Mouse (Mus musculus): ENCODE data around the gene Ggta1. TPM values are rescaled to one million over a fixed set of nuclear protein-coding genes. Genes with fewer than 3 reads are reported as not detected.

Gene Ggta1
- polyA plus RNA-seq, 1 experiment from 2014 or later: 6.4 TPM

Other genes starting within 250 kb of the Ggta1 start
- gene Gsn, start 206.9 kb downstream of the Ggta1 start, polyA plus RNA-seq (2016; fragmentation: Nextera tagmentation; extraction: Ambion mirVana): 72.4 and 80.2 TPM in 2 replicates
- gene Stom, start 126.3 kb downstream of the Ggta1 start, polyA plus RNA-seq (2016; fragmentation: Nextera tagmentation; extraction: Ambion mirVana): 16.6 and 17.0 TPM in 2 replicates
- not detected in 2 replicates for gene 4930568D16Rik, start 95.5 kb downstream of the Ggta1 start, polyA plus RNA-seq (2016; fragmentation: Nextera tagmentation; extraction: Ambion mirVana)
- gene 4930402F06Rik, start 66.1 kb downstream of the Ggta1 start, polyA plus RNA-seq (2016; fragmentation: Nextera tagmentation; extraction: Ambion mirVana): not detected in 2 replicates
- 64.8 and 68.1 TPM in 2 replicates for gene Dab2ip, start 95.0 kb upstream of the Ggta1 start, polyA plus RNA-seq (2016; fragmentation: Nextera tagmentation; extraction: Ambion mirVana)